Mouse (Mus musculus): Measurements from ENCODE around the gene Txnrd2.

- no peak for TF ChIP-seq CTCF (conservative IDR thresholded peaks at IDR 0.05; ENCODE audit: low read length)
- no peak for TF ChIP-seq NANOG (IDR thresholded peaks at IDR 0.05; ENCODE audit: borderline replicate concordance, low read length)
Observed at GRCm38 (mm10) chr16:18386451-18386850, 39.7 kb upstream of the Txnrd2 start.
